Mouse (Mus musculus) testis, adult 2 months (tissue): ENCODE data around the gene Itga5.

ENCODE experiments used
- CTCF ChIP-seq: fragments of 200-500 bp; IDR thresholded peaks from 2 replicates; pipeline ENCODE4 v1.5.1; 2012; ENCODE audit warnings: low read depth, mild to moderate bottlenecking, inconsistent platforms, low read length, moderate library complexity; ENCODE audit not compliant: control insufficient read depth, insufficient read depth, insufficient replicate concordance
- POLR2A ChIP-seq: fragments of 200-500 bp; IDR thresholded peaks from 2 replicates; pipeline ENCODE4 v1.6.1; 2012; ENCODE audit warnings: low read depth, mild to moderate bottlenecking, inconsistent platforms, low read length, moderate library complexity; ENCODE audit not compliant: control insufficient read depth

- no peak for TF ChIP-seq CTCF
- no peak for TF ChIP-seq POLR2A
Measured at GRCm38 (mm10) chr15:103383771-103384488, 17.4 kb upstream of the Itga5 start.
